ENCODE assay signal across 15 mouse cellular contexts in genomic region chr13:81135953-81136352, GRCm38 (mm10).
A peak's percentile ranks its signal among the peaks of the same experiment; 100 is the strongest.
DNase-seq lines count a peak whose midpoint lies in the region; ATAC-seq and TF ChIP-seq lines count a peak whose summit lies in the region.
"Had no signal": no experiment of that assay in that cellular context is flagged by ENCODE, and none has a peak within 500 bp of the region (broad histone marks: within the 10 kb centered on the region; RNA-seq: fewer than 3 reads in every experiment).

No protein-coding gene starts in this region.

- H3K9me3 ChIP-seq in limb, embryonic 11.5 days (ENCODE audit: control insufficient read depth, low read length), result no peaks in the 10 kb centered on the region
- no peaks in the 10 kb centered on the region for H3K9me3 ChIP-seq in limb, embryonic 10.5 days (replicated peaks)
- H3K9me3 ChIP-seq in embryonic facial prominence, embryonic 15.5 days (replicated peaks), result no peaks in the 10 kb centered on the region
- H3K9me3 ChIP-seq: hindbrain, embryonic 12.5 days; liver, embryonic 15.5 days had no signal

- ATAC-seq in limb, embryonic 11.5 days (ENCODE audit: insufficient number of reproducible peaks, low FRiP score, low TSS enrichment, low read depth), result 0 out of 2 replicates have a peak, but pooled peaks have one; percentile 22
- no peak for ATAC-seq in embryonic facial prominence, embryonic 15.5 days (ENCODE audit: insufficient number of reproducible peaks, low FRiP score, low TSS enrichment, low read depth)
- no peak for ATAC-seq in frontal cortex, adult (ENCODE audit: low TSS enrichment)
- ATAC-seq: activated CD4-positive, CD25-positive, alpha-beta regulatory T cell, adult 4 months had no signal

- H3K27me3 ChIP-seq in limb, embryonic 11.5 days (ENCODE audit: control insufficient read depth, insufficient read depth, low read length), result no peaks in the 10 kb centered on the region
- H3K27me3 ChIP-seq in limb, embryonic 10.5 days (ENCODE audit: low read depth, poor library complexity, severe bottlenecking), result no peaks in the 10 kb centered on the region
- H3K27me3 ChIP-seq in embryonic facial prominence, embryonic 15.5 days, result no peaks in the 10 kb centered on the region
- H3K27me3 ChIP-seq: hindbrain, embryonic 12.5 days; liver, embryonic 15.5 days had no signal

- intact Hi-C loops in gastrocnemius, adult 2 months (cut with DNase I), result no loop called here

- H3K4me1 ChIP-seq in limb, embryonic 11.5 days (ENCODE audit: control insufficient read depth, insufficient read depth, low read length), result no peaks in the 10 kb centered on the region
- peaks cover 24% of the 10 kb centered on the region for H3K4me1 ChIP-seq in limb, embryonic 10.5 days
- peaks cover 30% of the 10 kb centered on the region for H3K4me1 ChIP-seq in embryonic facial prominence, embryonic 15.5 days
- H3K4me1 ChIP-seq: hindbrain, embryonic 12.5 days had no signal

- no peak for DNase-seq in gastrocnemius, adult 2 months
- DNase-seq in gastrocnemius, adult 18-20 months (ENCODE audit: low spot score), result no peak
- no peak for DNase-seq in limb, embryonic 11.5 days (ENCODE audit: low spot score)
- DNase-seq in limb, embryonic 10.5 days (ENCODE audit: low spot score), result no peak
- DNase-seq in lung, postnatal 4 days, result peak; percentile 52 to 56
- no peak for DNase-seq in embryo, embryonic 10 days (ENCODE audit: low spot score)
- DNase-seq: B cell, adult 2 months; cerebellum, postnatal 36 days had no signal

- 66% methylated on average over 10 of the region's 10 CpGs for WGBS in limb, embryonic 11.5 days
- WGBS in limb, embryonic 10.5 days, result 75% methylated on average over 10 of the region's 10 CpGs
- 42% methylated on average over 10 of the region's 10 CpGs for WGBS in embryonic facial prominence, embryonic 15.5 days

- H3K4me3 ChIP-seq in gastrocnemius, adult 2 months, result no peak overlapping the region
- no peak overlapping the region for H3K4me3 ChIP-seq in limb, embryonic 11.5 days (ENCODE audit: low read depth, low read length)
- H3K4me3 ChIP-seq in limb, embryonic 10.5 days, result no peak overlapping the region
- no peak overlapping the region for H3K4me3 ChIP-seq in embryonic facial prominence, embryonic 15.5 days (replicated peaks)
- H3K4me3 ChIP-seq: erythroblast, embryonic 14.5 days; hindbrain, embryonic 12.5 days; liver, embryonic 15.5 days; myocyte had no signal

- no peak overlapping the region for H3K9ac ChIP-seq in limb, embryonic 11.5 days (ENCODE audit: low read length)
- no peak overlapping the region for H3K9ac ChIP-seq in embryonic facial prominence, embryonic 15.5 days
- H3K9ac ChIP-seq: hindbrain, embryonic 12.5 days; liver, embryonic 15.5 days had no signal

- H3K36me3 ChIP-seq in limb, embryonic 11.5 days (ENCODE audit: control insufficient read depth, insufficient read depth, low read length), result no peaks in the 10 kb centered on the region
- no peaks in the 10 kb centered on the region for H3K36me3 ChIP-seq in limb, embryonic 10.5 days
- no peaks in the 10 kb centered on the region for H3K36me3 ChIP-seq in embryonic facial prominence, embryonic 15.5 days
- H3K36me3 ChIP-seq: hindbrain, embryonic 12.5 days; liver, embryonic 15.5 days had no signal

- TF ChIP-seq CTCF in gastrocnemius, adult 2 months (IDR thresholded peaks at IDR 0.05), result no peak

- H3K4me2 ChIP-seq in limb, embryonic 11.5 days (ENCODE audit: low read depth, severe bottlenecking), result no peak overlapping the region
- no peak overlapping the region for H3K4me2 ChIP-seq in embryonic facial prominence, embryonic 15.5 days (replicated peaks)
- H3K4me2 ChIP-seq: hindbrain, embryonic 12.5 days; liver, embryonic 15.5 days had no signal

- H3K27ac ChIP-seq in gastrocnemius, adult 2 months, result peak overlapping the region; percentile 78
- H3K27ac ChIP-seq in limb, embryonic 11.5 days (replicated peaks; ENCODE audit: low read depth, low read length), result no peak overlapping the region
- no peak overlapping the region for H3K27ac ChIP-seq in limb, embryonic 10.5 days
- H3K27ac ChIP-seq in embryonic facial prominence, embryonic 15.5 days (replicated peaks), result peak overlapping the region; percentile 82
- H3K27ac ChIP-seq: hindbrain, embryonic 12.5 days; liver, embryonic 15.5 days had no signal

Comparison
In these comparisons a context has a peak if more than half of its experiments do, and no peak if none do; other contexts are left out.
1. DNase-seq: peak in lung, postnatal 4 days (2 of 2); none in gastrocnemius, adult 2 months (single experiment), gastrocnemius, adult 18-20 months (single experiment), limb, embryonic 11.5 days (single experiment), limb, embryonic 10.5 days (single experiment) and embryo, embryonic 10 days (single experiment).
2. H3K27ac ChIP-seq: peak in gastrocnemius, adult 2 months (single experiment) and embryonic facial prominence, embryonic 15.5 days (single experiment); none in limb, embryonic 11.5 days (single experiment) and limb, embryonic 10.5 days (single experiment).